Mouse (Mus musculus) lung, postnatal 0 days (tissue): ENCODE results near the gene Tmem254c. TPM values are rescaled to one million over a fixed set of nuclear protein-coding genes. Genes with fewer than 3 reads are reported as not detected.

Experiments
- polyA plus RNA-seq: library from polyadenylated mRNA; unstranded; fragments of >200 nt; fragmentation: Nextera tagmentation; extraction: Ambion mirVana; gene quantifications from 2 replicates; pipeline ENCODE4 v1.2.1, GENCODE M21; 2015

The Tmem254c gene
- polyA plus RNA-seq, 1 experiment from 2014 or later = 87.6 TPM

Other genes starting within 250 kb of the Tmem254c start
- gene Anxa11, start 225.2 kb downstream of the Tmem254c start, polyA plus RNA-seq = 54.6 and 55.3 TPM in 2 replicates
- 5.1 and 13.2 TPM in 2 replicates for gene Plac9a, start 164.3 kb downstream of the Tmem254c start, polyA plus RNA-seq
- 4.5 and 4.6 TPM in 2 replicates for gene Tmem254a, start 139.7 kb downstream of the Tmem254c start, polyA plus RNA-seq
- gene Cphx1, start 129.1 kb downstream of the Tmem254c start, polyA plus RNA-seq = 0.10 TPM in 1 of 2 replicates, not detected in the other
- 0.58 and 0.82 TPM in 2 replicates for gene Duxbl1, start 88.8 kb downstream of the Tmem254c start, polyA plus RNA-seq
- gene Gm9780, start 24.6 kb downstream of the Tmem254c start, polyA plus RNA-seq = 177 and 227 TPM in 2 replicates
- not detected in 2 replicates for gene Cphx2, start 14.2 kb upstream of the Tmem254c start, polyA plus RNA-seq
- gene Cphx3, start 14.9 kb upstream of the Tmem254c start, polyA plus RNA-seq = not detected in 2 replicates
- 1.3 and 1.9 TPM in 2 replicates for gene Duxbl2, start 51.0 kb upstream of the Tmem254c start, polyA plus RNA-seq
- 220 and 235 TPM in 2 replicates for gene Plac9b, start 115.1 kb upstream of the Tmem254c start, polyA plus RNA-seq
- gene Tmem254b, start 139.7 kb upstream of the Tmem254c start, polyA plus RNA-seq = 40.4 and 42.0 TPM in 2 replicates
- gene Duxbl3, start 190.6 kb upstream of the Tmem254c start, polyA plus RNA-seq = 0.21 TPM in 1 of 2 replicates, not detected in the other